Mouse (Mus musculus): ENCODE data around the gene Irs4.

Irs4 gene

GRCm38 (mm10) chrX:141724937-141725918 is at the start of gene Irs4:
Irs4 (minus strand) TSS chrX:141725263.
- DNase-seq = no peak

DNA sequence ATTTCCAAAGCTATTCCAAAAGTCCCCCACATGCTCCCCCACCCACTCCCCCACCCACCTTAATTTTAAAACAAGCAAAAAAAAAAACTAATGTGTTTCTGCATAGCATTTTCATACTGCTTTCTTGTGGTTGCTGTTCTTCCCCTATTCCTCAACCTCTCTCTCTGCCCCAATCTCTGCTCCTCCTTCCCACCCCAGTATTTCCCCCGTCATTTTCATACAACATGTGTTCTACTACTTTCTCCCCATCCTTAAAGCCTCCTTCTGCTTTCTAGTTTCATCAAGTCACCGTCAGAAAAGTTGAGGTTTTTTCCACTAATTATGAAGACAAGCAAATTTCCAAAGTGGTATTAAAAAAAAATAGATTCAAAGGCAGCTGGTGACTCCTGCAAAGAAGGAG is 25.3 kb upstream of the Irs4 start:
- DNase-seq = no peak

DNA sequence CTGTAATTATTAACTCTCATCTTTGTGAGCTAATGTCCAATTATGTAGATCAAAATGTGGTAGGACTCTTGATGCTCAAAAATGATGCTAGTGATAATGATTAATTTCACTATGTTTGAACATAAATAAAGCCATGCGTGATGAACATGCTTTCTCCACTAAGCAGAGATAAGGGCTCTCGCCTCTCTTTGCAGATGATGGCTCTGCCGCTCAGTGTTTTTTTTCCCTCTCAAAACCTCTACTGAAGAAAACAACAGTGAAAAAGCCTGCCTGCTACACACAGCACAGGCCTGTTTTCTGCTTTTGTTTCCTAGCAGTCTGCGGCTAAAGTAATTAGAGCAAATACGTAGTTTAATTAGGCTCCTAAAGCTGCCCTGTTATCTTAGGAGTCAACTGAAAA is 4.5 kb upstream of the Irs4 start:
- no peak for DNase-seq

DNA sequence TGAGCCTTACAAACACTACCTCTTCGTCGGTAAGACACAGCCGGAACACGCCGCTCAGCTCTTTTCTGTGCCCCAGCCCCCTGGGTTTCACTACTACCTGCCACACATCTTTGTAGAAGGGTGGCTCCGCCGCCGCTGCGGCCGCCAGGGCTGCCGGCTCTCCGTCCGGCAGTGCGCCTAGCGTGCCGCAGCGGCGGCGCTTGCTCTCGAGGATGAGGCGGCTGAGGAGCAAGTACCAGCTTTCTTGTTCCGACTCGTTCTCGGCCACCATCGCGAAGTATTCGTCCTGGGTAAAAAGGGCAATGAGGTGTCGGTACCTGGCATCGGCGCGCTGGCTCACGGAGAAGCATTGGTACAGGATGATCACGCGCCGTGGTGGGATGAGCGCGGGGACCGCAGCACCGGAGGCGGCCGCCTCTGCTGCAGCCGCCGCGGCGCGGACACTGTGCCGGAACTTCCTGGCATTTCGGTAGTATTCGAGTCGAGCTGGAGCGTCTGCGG is 622 bp downstream of the Irs4 start:
- DNase-seq = no peak

DNA sequence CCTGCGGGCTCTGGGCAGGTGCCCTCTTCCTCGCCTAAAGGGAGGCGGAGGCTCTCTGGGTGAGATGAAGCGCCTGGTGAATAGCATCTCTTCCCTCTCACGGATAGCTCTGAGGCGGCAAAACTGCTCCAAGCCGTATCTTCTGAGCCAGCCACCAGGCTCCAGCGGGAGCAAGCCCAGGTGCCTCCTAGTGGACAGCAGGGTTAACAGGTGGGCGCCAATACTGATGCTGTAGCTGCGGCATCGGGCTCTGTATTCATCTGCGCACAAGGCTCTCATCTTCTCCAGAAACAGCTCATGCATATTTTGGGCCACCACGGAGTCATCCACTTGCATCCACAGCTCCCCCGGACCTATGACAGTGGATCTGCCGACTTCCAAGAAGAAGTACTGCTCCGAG is 1.1 kb downstream of the Irs4 start:
- no peak for DNase-seq

GRCm38 (mm10) chrX:141721725-141722124 is 3.3 kb downstream of the Irs4 start:
- no peak for DNase-seq

Data from cerebellum, adult 9-11 months (tissue).